Mouse (Mus musculus) megakaryocyte-erythroid progenitor cell, adult 5-6 weeks (primary cell): ENCODE results near the gene Rfwd3. TPM values are rescaled to one million over a fixed set of nuclear protein-coding genes. Genes with fewer than 3 reads are reported as not detected.
"Not testable (repeated sequence)": the region's sequence is repeated elsewhere in the genome, so short reads cannot be mapped to it uniquely, and the experiment has no call there.

Experiments
- ATAC-seq: replicated peaks from 2 replicates; pipeline ENCODE4 v1.8.0; 2016; ENCODE audit warnings: mild to moderate bottlenecking, inconsistent platforms; ENCODE audit not compliant: severe bottlenecking, poor library complexity, low FRiP score, low TSS enrichment
- total RNA-seq, 2 experiments: library from RNA; stranded (forward) in 1 of 2; stranded (reverse) in 1 of 2; fragments of 200-1000, 215-1000 nt in 1 of 2; fragments of >200 nt in 1 of 2; fragmentation: Nextera tagmentation in 1 of 2; gene quantifications; 2 replicates each; pipeline ENCODE4 v1.2.3; 2014 to 2017

Gene Rfwd3
- total RNA-seq (2014; fragmentation: Nextera tagmentation) (74.5 and 75.6 TPM in 2 replicates), total RNA-seq (2017) (51.3 and 63.6 TPM in 2 replicates)

GRCm38 (mm10) chr8:111299821-111300568 is at the start of gene Rfwd3:
Gene Rfwd3, minus strand, starts transcription at chr8:111300222.
- ATAC-seq, result peak; percentile 98

- ATAC-seq, result peak; percentile 90
Measured at GRCm38 (mm10) chr8:111343225-111343624, 43.2 kb upstream of the Rfwd3 start.

- no peak for ATAC-seq
Measured at GRCm38 (mm10) chr8:111340186-111340585, 40.2 kb upstream of the Rfwd3 start.

- peak; percentile 40; the same call in 1 of the 2 replicates for ATAC-seq
Measured at GRCm38 (mm10) chr8:111338370-111339208, 38.6 kb upstream of the Rfwd3 start.

GRCm38 (mm10) chr8:111337890-111338347 is 37.9 kb upstream of the Rfwd3 start, which contains the start of gene Mlkl:
Gene Mlkl, minus strand, starts transcription at chr8:111338177.
- ATAC-seq, result peak; percentile 67

- peak; percentile 63 for ATAC-seq
Measured at GRCm38 (mm10) chr8:111337311-111337889, 37.4 kb upstream of the Rfwd3 start.

GRCm38 (mm10) chr8:111336692-111337091 is 36.7 kb upstream of the Rfwd3 start:
- no peak for ATAC-seq

- ATAC-seq, result no peak
Measured at GRCm38 (mm10) chr8:111325222-111325790, 25.3 kb upstream of the Rfwd3 start.

- ATAC-seq, result no peak
Measured at GRCm38 (mm10) chr8:111314729-111315128, 14.7 kb upstream of the Rfwd3 start.

GRCm38 (mm10) chr8:111313961-111314360 is 13.9 kb upstream of the Rfwd3 start:
- ATAC-seq, result not testable (repeated sequence)

- peak; percentile 98 for ATAC-seq
Measured at GRCm38 (mm10) chr8:111312758-111313162, 12.7 kb upstream of the Rfwd3 start.

- ATAC-seq, result not testable (repeated sequence)
Measured at GRCm38 (mm10) chr8:111310006-111310405, 10.0 kb upstream of the Rfwd3 start.

- no peak for ATAC-seq
Measured at GRCm38 (mm10) chr8:111305031-111305730, 5.2 kb upstream of the Rfwd3 start.

- ATAC-seq, result no peak
Measured at GRCm38 (mm10) chr8:111304359-111304758, 4.3 kb upstream of the Rfwd3 start.

- ATAC-seq, result not testable (repeated sequence)
Measured at GRCm38 (mm10) chr8:111303076-111303803, 3.2 kb upstream of the Rfwd3 start.

GRCm38 (mm10) chr8:111300597-111301546 is 850 bp upstream of the Rfwd3 start:
- ATAC-seq, result no peak

GRCm38 (mm10) chr8:111299363-111299820 is 630 bp downstream of the Rfwd3 start:
- ATAC-seq, result peak; percentile 51
